Comparison of ENCODE assay signal across 9 mouse cellular contexts in the genomic region with DNA sequence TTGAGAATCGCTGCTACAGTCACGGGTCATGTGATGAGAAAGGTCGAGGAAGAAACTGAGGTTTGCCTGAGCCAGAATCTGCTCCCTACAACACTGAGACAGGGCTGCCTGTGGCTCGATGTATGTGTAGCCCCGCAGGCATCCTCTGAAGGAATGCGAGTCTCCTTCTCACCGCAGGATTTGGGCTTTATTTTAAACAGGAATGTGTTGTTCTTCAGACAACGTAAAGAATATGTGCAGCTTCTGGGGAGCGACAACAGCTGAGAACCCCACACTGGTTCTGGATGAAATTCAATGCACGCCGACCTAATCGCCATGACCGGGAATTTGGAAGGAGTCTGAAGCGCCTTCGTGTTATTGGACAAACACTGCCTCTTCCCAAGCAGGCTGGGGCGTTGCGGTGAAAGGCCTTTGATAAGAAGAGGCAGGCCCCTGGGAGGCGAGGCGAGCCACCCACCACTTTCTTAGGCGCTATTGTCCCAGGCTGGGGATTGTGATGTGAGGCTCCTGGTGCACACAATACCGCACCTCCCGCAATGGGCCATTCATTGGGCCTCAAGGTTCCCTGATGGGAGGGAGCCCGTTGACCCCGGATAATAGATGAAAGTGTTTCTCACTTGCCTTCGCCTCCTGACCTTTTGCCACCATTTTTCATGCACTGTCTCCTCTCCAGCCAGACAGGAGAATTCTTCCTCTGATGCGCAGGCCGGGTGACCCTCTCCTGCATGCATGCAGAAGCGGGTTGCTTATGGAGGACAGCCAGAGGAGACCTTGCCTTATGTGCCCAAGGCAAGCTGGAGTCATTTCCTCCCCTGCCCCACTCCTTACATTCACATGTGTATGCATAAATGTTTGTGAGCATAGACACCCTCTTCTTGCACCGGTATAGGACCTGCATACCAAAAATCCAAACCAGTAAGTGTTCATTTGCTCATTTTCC.
DNase-seq lines count a peak whose midpoint lies in the region; ATAC-seq lines count a peak whose summit lies in the region.
"Had no signal": no experiment of that assay in that cellular context is flagged by ENCODE, and none has a peak within 500 bp of the region (broad histone marks: within the 10 kb centered on the region; RNA-seq: fewer than 3 reads in every experiment).

No protein-coding gene starts in this region.

- ATAC-seq in heart, embryonic 11.5 days (replicated peaks; ENCODE audit: insufficient number of reproducible peaks, low FRiP score, low TSS enrichment), result no peak
- peak; percentile 85 for ATAC-seq in hindbrain, embryonic 12.5 days (ENCODE audit: low FRiP score)
- peak; percentile 76 for ATAC-seq in midbrain, embryonic 15.5 days (replicated peaks)

- no peaks in the 10 kb centered on the region for H3K9me3 ChIP-seq in heart, embryonic 11.5 days (replicated peaks; ENCODE audit: control insufficient read depth, low read length)
- no peaks in the 10 kb centered on the region for H3K9me3 ChIP-seq in hindbrain, embryonic 12.5 days (replicated peaks)
- H3K9me3 ChIP-seq in midbrain, embryonic 15.5 days, result no peaks in the 10 kb centered on the region

- no peak overlapping the region for H3K4me3 ChIP-seq in heart, embryonic 11.5 days (ENCODE audit: low read depth, low read length)
- no peak overlapping the region for H3K4me3 ChIP-seq in hindbrain, embryonic 12.5 days
- H3K4me3 ChIP-seq in midbrain, embryonic 15.5 days, result no peak overlapping the region

- no peak overlapping the region; the same call in 1 of the 2 replicates for H3K9ac ChIP-seq in heart, embryonic 11.5 days (ENCODE audit: low read depth, low read length)
- H3K9ac ChIP-seq in hindbrain, embryonic 12.5 days, result no peak overlapping the region
- no peak overlapping the region for H3K9ac ChIP-seq in midbrain, embryonic 15.5 days

- 19% methylated on average over 29 of the region's 29 CpGs for WGBS in heart, embryonic 11.5 days (ENCODE audit: insufficient replicate concordance)
- WGBS in hindbrain, embryonic 12.5 days, result 5% methylated on average over 29 of the region's 29 CpGs
- WGBS in midbrain, embryonic 15.5 days, result 6% methylated on average over 29 of the region's 29 CpGs

- no peak overlapping the region for H3K27ac ChIP-seq in heart, embryonic 11.5 days (ENCODE audit: low read depth, low read length)
- H3K27ac ChIP-seq in hindbrain, embryonic 12.5 days, result 0 out of 2 replicates have a peak overlapping the region, but pooled peaks have one; percentile 12
- H3K27ac ChIP-seq in midbrain, embryonic 15.5 days, result no peak overlapping the region

- H3K4me2 ChIP-seq in heart, embryonic 11.5 days, result peak overlapping the region; percentile 25
- H3K4me2 ChIP-seq in hindbrain, embryonic 12.5 days (replicated peaks), result peak overlapping the region; percentile 35
- peak overlapping the region; percentile 33 for H3K4me2 ChIP-seq in midbrain, embryonic 15.5 days

- H3K4me1 ChIP-seq in heart, embryonic 11.5 days (ENCODE audit: control insufficient read depth, insufficient read depth, low read length), result peaks cover 12% of the 10 kb centered on the region; the same call in 1 of the 2 replicates
- H3K4me1 ChIP-seq in hindbrain, embryonic 12.5 days, result peaks cover 16% of the 10 kb centered on the region
- H3K4me1 ChIP-seq in midbrain, embryonic 15.5 days, result peaks cover 15% of the 10 kb centered on the region

- no peaks in the 10 kb centered on the region for H3K36me3 ChIP-seq in heart, embryonic 11.5 days (ENCODE audit: control insufficient read depth, insufficient read depth, low read length)
- H3K36me3 ChIP-seq in hindbrain, embryonic 12.5 days, result no peaks in the 10 kb centered on the region
- no peaks in the 10 kb centered on the region for H3K36me3 ChIP-seq in midbrain, embryonic 15.5 days (replicated peaks)

- DNase-seq in heart, adult 8-10 months (ENCODE audit: low spot score), result no peak
- peak; percentile 85 for DNase-seq in embryo, embryonic 10.5 days (ENCODE audit: low spot score)
- no peak for DNase-seq in B cell, adult 2 months
- DNase-seq in layer of hippocampus, adult 9-11 months, result no peak
- DNase-seq in cerebellum, adult 8-10 months, result no peak
- DNase-seq: cerebellum, postnatal 10 days had no signal

- H3K27me3 ChIP-seq in heart, embryonic 11.5 days (ENCODE audit: control insufficient read depth, insufficient read depth, low read length), result peaks cover 3% of the 10 kb centered on the region; the same call in 1 of the 2 replicates
- no peaks in the 10 kb centered on the region for H3K27me3 ChIP-seq in hindbrain, embryonic 12.5 days
- 0 out of 2 replicates have a peak, but pooled peaks cover 5% of the 10 kb centered on the region for H3K27me3 ChIP-seq in midbrain, embryonic 15.5 days (replicated peaks)
